Mouse (Mus musculus) CH12.LX (cell line): ENCODE results near the gene Cep295nl. TPM values are rescaled to one million over a fixed set of nuclear protein-coding genes. Genes with fewer than 3 reads are reported as not detected.

Experiments used
- DNase-seq: peaks from one replicate; pipeline ENCODE4 v3.0.0-alpha.2; 2013; ENCODE audit errors: extremely low read depth
- H3K27ac ChIP-seq: 2 replicates; pipeline ENCODE4 v1.5.1; 2012; ENCODE audit warnings: low read depth, mild to moderate bottlenecking, control low read depth, moderate library complexity; ENCODE audit not compliant: insufficient read depth
- H3K27me3 ChIP-seq: replicated peaks from 2 replicates; pipeline ENCODE3; 2012; ENCODE audit warnings: inconsistent platforms
- H3K36me3 ChIP-seq, 2 experiments: replicated peaks in 1 of 2; 2 replicates each; pipeline versions ENCODE3 to v1.6.1; 2012; ENCODE audit warnings: inconsistent platforms in 1 of 2, low read length in 1 of 2, mild to moderate bottlenecking in 1 of 2, mixed read lengths in 1 of 2, moderate library complexity in 1 of 2; ENCODE audit not compliant: control insufficient read depth in 1 of 2, insufficient read depth in 1 of 2
- H3K4me1 ChIP-seq, 2 experiments: 2 replicates each; pipeline ENCODE4 v1.6.1; 2012; ENCODE audit warnings: inconsistent platforms in 1 of 2, moderate library complexity in 1 of 2; ENCODE audit not compliant: insufficient read depth in 2 of 2, control insufficient read depth in 1 of 2
- H3K4me2 ChIP-seq: 2 replicates; pipeline ENCODE4 v1.6.1; 2012; ENCODE audit warnings: low read depth, mild to moderate bottlenecking, control low read depth; ENCODE audit not compliant: poor library complexity, insufficient read depth, severe bottlenecking
- H3K4me3 ChIP-seq, 3 experiments: fragments of 150-350 bp in 1 of 3; sonication (generic) in 1 of 3; replicated peaks in 1 of 3; 2 replicates each; pipeline versions ENCODE3 to v1.5.1; 2011 to 2012; ENCODE audit warnings: low read depth in 2 of 3, low read length in 2 of 3, mild to moderate bottlenecking in 2 of 3, moderate library complexity in 2 of 3, control low read depth in 1 of 3, improper control_type of control experiment in 1 of 3, inconsistent platforms in 1 of 3, mixed read lengths in 1 of 3; ENCODE audit not compliant: poor library complexity in 1 of 3
- H3K79me2 ChIP-seq: replicated peaks from 2 replicates; pipeline ENCODE4 v1.6.1; 2012; ENCODE audit warnings: mild to moderate bottlenecking, moderate library complexity; ENCODE audit not compliant: control insufficient read depth, poor library complexity, insufficient read depth, severe bottlenecking; ENCODE audit errors: extremely low read depth
- H3K9ac ChIP-seq: 2 replicates; pipeline ENCODE4 v1.6.1; 2012; ENCODE audit warnings: low read depth, mild to moderate bottlenecking, control low read depth, moderate library complexity; ENCODE audit not compliant: insufficient read depth
- H3K9me3 ChIP-seq: replicated peaks from 2 replicates; pipeline ENCODE3; 2012; ENCODE audit warnings: low read length, inconsistent platforms, mixed read lengths
- CHD1 ChIP-seq: IDR thresholded peaks from 2 replicates; pipeline ENCODE4 v1.6.1; 2012; ENCODE audit warnings: low read depth, low read length, improper control_type of control experiment, inconsistent platforms
- CHD2 ChIP-seq: IDR thresholded peaks from 2 replicates; pipeline ENCODE4 v1.6.1; 2011; ENCODE audit warnings: low read length, improper control_type of control experiment
- E2F4 ChIP-seq: IDR thresholded peaks from 2 replicates; pipeline ENCODE4 v1.6.1; 2011; ENCODE audit warnings: low read depth, low read length, improper control_type of control experiment; ENCODE audit not compliant: insufficient replicate concordance
- HCFC1 ChIP-seq: IDR thresholded peaks from 2 replicates; pipeline ENCODE4 v1.6.1; 2012; ENCODE audit warnings: low read depth, mild to moderate bottlenecking, inconsistent platforms, low read length, improper control_type of control experiment
- IRF4 ChIP-seq: IDR thresholded peaks from 2 replicates; pipeline ENCODE4 v1.6.1; 2014; ENCODE audit warnings: low read depth, mild to moderate bottlenecking, inconsistent platforms, low read length, improper control_type of control experiment
- JUN ChIP-seq: IDR thresholded peaks from 2 replicates; pipeline ENCODE4 v1.6.1; 2011; ENCODE audit warnings: low read depth, mild to moderate bottlenecking, low read length, improper control_type of control experiment, moderate library complexity; ENCODE audit not compliant: insufficient read depth
- JUND ChIP-seq: conservative IDR thresholded peaks from 2 replicates; pipeline ENCODE4 v1.6.1; 2011; ENCODE audit warnings: low read depth, low read length, improper control_type of control experiment
- MAX ChIP-seq: IDR thresholded peaks from 2 replicates; pipeline ENCODE4 v1.6.1; 2011; ENCODE audit warnings: low read length, improper control_type of control experiment
- MAZ ChIP-seq: IDR thresholded peaks from 2 replicates; pipeline ENCODE4 v1.6.1; 2012; ENCODE audit warnings: low read depth, mild to moderate bottlenecking, inconsistent platforms, low read length, improper control_type of control experiment, moderate library complexity
- MEF2A ChIP-seq: IDR thresholded peaks from 2 replicates; pipeline ENCODE4 v1.6.1; 2014; ENCODE audit warnings: low read depth, mild to moderate bottlenecking, inconsistent platforms, low read length, improper control_type of control experiment, borderline replicate concordance
- MXI1 ChIP-seq: IDR thresholded peaks from 2 replicates; pipeline ENCODE4 v1.6.1; 2011; ENCODE audit warnings: mild to moderate bottlenecking, low read depth, low read length, improper control_type of control experiment
- MYC ChIP-seq: IDR thresholded peaks from 2 replicates; pipeline ENCODE4 v1.6.1; 2011; ENCODE audit warnings: low read depth, mild to moderate bottlenecking, improper control_type of control experiment, low read length
- NELFE ChIP-seq: IDR thresholded peaks from 2 replicates; pipeline ENCODE4 v1.6.1; 2011; ENCODE audit warnings: low read depth, low read length, improper control_type of control experiment
- PAX5 ChIP-seq: IDR thresholded peaks from 2 replicates; pipeline ENCODE4 v1.6.1; 2012; ENCODE audit warnings: low read length, inconsistent platforms, mixed read lengths
- POLR2A ChIP-seq: IDR thresholded peaks from 2 replicates; pipeline ENCODE4 v1.6.1; 2011; ENCODE audit warnings: low read depth, mild to moderate bottlenecking, improper control_type of control experiment, low read length
- POLR2AphosphoS2 ChIP-seq: IDR thresholded peaks from 2 replicates; pipeline ENCODE4 v1.6.1; 2011; ENCODE audit warnings: low read depth, low read length, improper control_type of control experiment
- RAD21 ChIP-seq: IDR thresholded peaks from 2 replicates; pipeline ENCODE4 v1.6.1; 2011; ENCODE audit warnings: low read depth, mild to moderate bottlenecking, low read length, improper control_type of control experiment, moderate library complexity
- RCOR1 ChIP-seq: conservative IDR thresholded peaks from 2 replicates; pipeline ENCODE4 v1.6.1; 2012; ENCODE audit warnings: low read depth, mild to moderate bottlenecking, inconsistent platforms, low read length, improper control_type of control experiment
- SIN3A ChIP-seq: IDR thresholded peaks from 2 replicates; pipeline ENCODE4 v1.6.1; 2012; ENCODE audit warnings: low read length, improper control_type of control experiment, inconsistent platforms
- SMC3 ChIP-seq: IDR thresholded peaks from 2 replicates; pipeline ENCODE4 v1.6.1; 2011; ENCODE audit warnings: low read depth, low read length, improper control_type of control experiment
- TBP ChIP-seq: conservative IDR thresholded peaks from 2 replicates; pipeline ENCODE4 v1.6.1; 2011; ENCODE audit warnings: low read depth, low read length, improper control_type of control experiment
- UBTF ChIP-seq: IDR thresholded peaks from 2 replicates; pipeline ENCODE4 v1.6.1; 2012; ENCODE audit warnings: low read depth, mild to moderate bottlenecking, inconsistent platforms, low read length, improper control_type of control experiment, moderate library complexity
- USF1 ChIP-seq: IDR thresholded peaks from 2 replicates; pipeline ENCODE4 v1.6.1; 2014; ENCODE audit warnings: low read depth, mild to moderate bottlenecking, inconsistent platforms, low read length, improper control_type of control experiment
- ZC3H11A ChIP-seq: IDR thresholded peaks from 2 replicates; pipeline ENCODE4 v1.6.1; 2012; ENCODE audit warnings: low read depth, mild to moderate bottlenecking, inconsistent platforms, low read length, improper control_type of control experiment
- ZKSCAN1 ChIP-seq: IDR thresholded peaks from 2 replicates; pipeline ENCODE4 v1.6.1; 2012; ENCODE audit warnings: low read depth, inconsistent platforms, low read length, improper control_type of control experiment, borderline replicate concordance
- ZMIZ1 ChIP-seq: IDR thresholded peaks from 2 replicates; pipeline ENCODE4 v1.6.1; 2012; ENCODE audit warnings: low read depth, mild to moderate bottlenecking, inconsistent platforms, low read length, improper control_type of control experiment
- dilution Hi-C: fragments of 300-500 bp; cut with MboI; formaldehyde crosslinking; loops from 2 replicates; pipeline ENCODE4 v1.14.3; 2020; ENCODE audit warnings: low sequenced_read_pairs; ENCODE audit not compliant: extremely low pct_unique_long_range_greater_than_20kb, extremely low pct_ligation_motif_present
- in situ Hi-C: fragments of 300-500 bp; cut with MboI; formaldehyde crosslinking; loops from 3 replicates; pipeline ENCODE4 v1.14.3; 2019; ENCODE audit warnings: low sequenced_read_pairs, low pct_ligation_motif_present, low pct_unique_long_range_greater_than_20kb, mixed read lengths
- polyA plus RNA-seq: library from polyadenylated mRNA; unstranded; fragments of >175 nt; gene quantifications from 2 replicates; pipeline ENCODE4 v1.2.1, GENCODE M21; 2012; ENCODE audit warnings: low read depth; ENCODE audit not compliant: insufficient read length
- total RNA-seq, 2 experiments: library from RNA; depleted of rRNA; stranded (reverse); fragments of 300-350 nt in 1 of 2; fragments of >200 nt in 1 of 2; gene quantifications; 2 replicates each; pipeline ENCODE4 v1.2.3; 2012 to 2014

Cep295nl gene
- total and polyA plus RNA-seq, 3 experiments: not detected

GRCm38 (mm10) chr11:118379251-118380009, 37.1 kb upstream of the Cep295nl start (continued):
- TF ChIP-seq MEF2A: peak; percentile 83; the same call in 1 of the 2 replicates
- TF ChIP-seq POLR2A: 0 out of 2 replicates have a peak, but pooled peaks have one; percentile 23
- TF ChIP-seq RAD21: peak; percentile 87
- TF ChIP-seq JUN: peak; percentile 92
- peak; percentile 89 for TF ChIP-seq JUND
- peak; percentile 37; the same call in 1 of the 2 replicates for TF ChIP-seq CHD1
- peak; percentile 60; the same call in 1 of the 2 replicates for TF ChIP-seq CHD2
- TF ChIP-seq HCFC1: no peak
- peak; percentile 39; the same call in 1 of the 2 replicates for TF ChIP-seq MAX
- no peak for TF ChIP-seq ZKSCAN1
- TF ChIP-seq USF1: no peak
- peak; percentile 99 for TF ChIP-seq IRF4
- peak; percentile 97 for TF ChIP-seq SMC3
- TF ChIP-seq POLR2AphosphoS2: no peak
- peak; percentile 57; the same call in 1 of the 2 replicates for TF ChIP-seq MYC
- no peak for TF ChIP-seq E2F4
- no peak for TF ChIP-seq ZMIZ1
- TF ChIP-seq UBTF: no peak; the same call in 1 of the 2 replicates
- TF ChIP-seq, all 38 proteins: peak for 24

GRCm38 (mm10) chr11:118378656-118379055, 36.4 kb upstream of the Cep295nl start:
- Histone ChIP-seq H3K27ac (no peak overlapping the region), H3K9me3 (peaks cover 4% of the 10 kb centered on the region), H3K4me1 (peaks cover 9 to 27% of the 10 kb centered on the region in 2 experiments), H3K9ac (no peak overlapping the region), H3K79me2 (no peaks in the 10 kb centered on the region), H3K4me2 (no peak overlapping the region), H3K27me3 (peaks cover 42% of the 10 kb centered on the region), H3K4me3 (no peak overlapping the region), H3K36me3 (no peaks in the 10 kb centered on the region)
- no peak for DNase-seq
- dilution Hi-C loops: no loop called here
- TF ChIP-seq POLR2AphosphoS2: no peak
- TF ChIP-seq ZC3H11A: no peak
- TF ChIP-seq MXI1: no peak
- no peak for TF ChIP-seq NELFE
- TF ChIP-seq PAX5: no peak
- TF ChIP-seq CHD1: no peak
- no peak for TF ChIP-seq MAZ
- TF ChIP-seq JUN: no peak
- TF ChIP-seq SIN3A: no peak
- TF ChIP-seq E2F4: no peak
- TF ChIP-seq USF1: no peak
- no peak for TF ChIP-seq POLR2A
- TF ChIP-seq IRF4: no peak
- no peak for TF ChIP-seq RCOR1
- no peak for TF ChIP-seq TBP
- in situ Hi-C loops: loop anchor here (5.0 kb wide), 1 partner anchor 51 kb away; no protein-coding TSS in a partner anchor
